33 mouse cellular contexts compared by ENCODE assay signal in the genomic region with DNA sequence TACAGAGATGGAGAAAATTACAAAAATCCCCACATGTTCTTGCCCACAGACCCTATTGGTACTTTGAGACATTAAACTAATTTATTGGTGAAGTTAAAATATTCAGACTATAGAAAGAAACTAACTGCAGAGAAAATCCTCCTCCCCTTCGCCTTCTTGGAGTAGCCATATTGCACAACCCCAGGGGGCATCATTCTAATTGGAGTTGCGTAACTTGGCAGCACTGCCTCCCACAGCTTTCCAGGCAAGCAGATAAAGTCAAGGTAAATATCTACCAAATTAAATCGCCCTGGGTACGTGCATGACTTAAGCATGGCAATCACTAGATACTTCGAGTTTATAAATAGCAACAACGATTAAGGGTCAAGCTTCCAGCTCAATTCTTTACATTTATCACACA. TPM values are rescaled to one million over a fixed set of nuclear protein-coding genes. Genes with fewer than 3 reads are reported as not detected.
DNase-seq lines count a peak whose midpoint lies in the region; ATAC-seq and TF ChIP-seq lines count a peak whose summit lies in the region.
"Had no signal": no experiment of that assay in that cellular context is flagged by ENCODE, and none has a peak within 500 bp of the region (broad histone marks: within the 10 kb centered on the region; RNA-seq: fewer than 3 reads in every experiment).

No protein-coding gene starts in this region.

- H3K4me3 ChIP-seq in cerebellum, adult 2 months (replicated peaks; ENCODE audit: insufficient read depth, low read depth, low read length) = no peak overlapping the region
- H3K4me3 ChIP-seq: erythroblast, embryonic 14.5 days; heart, embryonic 12.5 days; hindbrain, embryonic 13.5 days; kidney, embryonic 15.5 days; limb, embryonic 10.5 days; limb, embryonic 15.5 days; liver, embryonic 13.5 days had no signal

- DNase-seq in cerebellum, postnatal 4 days (ENCODE audit: low spot score in 2 of 2) = no peak
- DNase-seq in brain, adult 2 months (ENCODE audit: low read depth, low spot score) = peak; percentile 95
- peak; percentile 86 to 92 for DNase-seq in cerebellum, adult 2 months
- peak; percentile 82 to 88 for DNase-seq in cerebellum, postnatal 14 days
- DNase-seq in lung, postnatal 36 days = no peak
- DNase-seq in retina, embryonic 14.5 days (ENCODE audit: low spot score) = no peak
- DNase-seq in kidney, postnatal 14 days = no peak
- DNase-seq: adrenal gland, adult 2 months; adrenal gland, postnatal 36 days; gastrocnemius, postnatal 14 days; heart, postnatal 4 days; kidney, adult 11 months; kidney, postnatal 36 days; liver, embryonic 13.5 days; lung, adult 18-20 months; right cerebral cortex, adult 18-20 months; spleen, adult 18-20 months; thymus, adult 2 months; thymus, postnatal 36 days had no signal

- peak overlapping the region; percentile 37; the same call in 1 of the 2 replicates for H3K27ac ChIP-seq in cerebellum, adult 2 months (ENCODE audit: insufficient read depth, low read length)
- H3K27ac ChIP-seq: hindbrain, embryonic 13.5 days; kidney, embryonic 15.5 days; limb, embryonic 10.5 days; limb, embryonic 15.5 days; liver, embryonic 13.5 days; macrophage; stomach, postnatal 0 days had no signal

- TF ChIP-seq CTCF in cerebellum, adult 2 months (IDR thresholded peaks at IDR 0.05; ENCODE audit: borderline replicate concordance, insufficient read depth, low read depth, low read length) = no peak

- H3K27me3 ChIP-seq in cerebellum, adult 2 months (ENCODE audit: control insufficient read depth, insufficient read depth, low read length) = no peaks in the 10 kb centered on the region
- H3K27me3 ChIP-seq: hindbrain, embryonic 13.5 days had no signal

- TF ChIP-seq POLR2A in cerebellum, adult 2 months (IDR thresholded peaks at IDR 0.05; ENCODE audit: borderline replicate concordance, insufficient read depth, low read length) = no peak

- 11% methylated on average over 6 of the region's 6 CpGs for WGBS in cerebellum, adult 2 months

- H3K4me1 ChIP-seq in cerebellum, adult 2 months (ENCODE audit: control insufficient read depth, insufficient read depth, low read length) = peaks cover 21% of the 10 kb centered on the region

- peak; percentile 43; the same call in 1 of the 2 replicates for ATAC-seq in cerebellum, adult (ENCODE audit: insufficient number of reproducible peaks, low FRiP score, low TSS enrichment)
- ATAC-seq: activated CD4-positive, CD25-positive, alpha-beta regulatory T cell, adult 4 months; inflammation-experienced regulatory T-cells, adult 6 months; lung, postnatal 0 days; midbrain, embryonic 16.5 days had no signal

RNA-seq across cellular contexts. Expression of a gene that starts 4.1 kb away (rescaled TPM):
- 979 and 1,062 TPM in 2 replicates for polyA plus RNA-seq in cerebellum, adult 2 months (2012; rRNA removed)
- polyA plus RNA-seq: activated CD4-positive, CD25-positive, alpha-beta regulatory T cell, adult 4 months; macrophage had no signal

RNA-seq across cellular contexts. Expression of a gene that starts 20.9 kb away (rescaled TPM):
- polyA plus RNA-seq in cerebellum, adult 2 months (2012; rRNA removed) = 1.3 and 2.0 TPM in 2 replicates

RNA-seq across cellular contexts. Expression of a gene that starts 38.0 kb away (rescaled TPM):
- 250 and 253 TPM in 2 replicates for polyA plus RNA-seq in cerebellum, adult 2 months (2012; rRNA removed)
- polyA plus RNA-seq: activated CD4-positive, CD25-positive, alpha-beta regulatory T cell, adult 4 months; C2C12; inflammation-experienced regulatory T-cells, adult 6 months; macrophage had no signal

Comparison
In these comparisons a context has a peak if more than half of its experiments do, and no peak if none do; other contexts are left out.
1. DNase-seq: peak in brain, adult 2 months (single experiment), cerebellum, adult 2 months (2 of 2) and cerebellum, postnatal 14 days (2 of 2); none in cerebellum, postnatal 4 days (0 of 2), lung, postnatal 36 days (single experiment), retina, embryonic 14.5 days (single experiment) and kidney, postnatal 14 days (single experiment).